Mouse (Mus musculus) embryonic fibroblast, embryonic 13.5 days (primary cell): ENCODE measurements around the gene Pear1.

ENCODE experiments used
- CTCF ChIP-seq: IDR thresholded peaks from 2 replicates; pipeline ENCODE4 v1.5.1; 2011; ENCODE audit warnings: mild to moderate bottlenecking, control low read depth, low read length, moderate library complexity, borderline replicate concordance; ENCODE audit not compliant: insufficient read depth
- POLR2A ChIP-seq: IDR thresholded peaks from 2 replicates; pipeline ENCODE4 v1.6.1; 2011; ENCODE audit warnings: low read depth, mild to moderate bottlenecking, control low read depth, low read length, moderate library complexity

DNA sequence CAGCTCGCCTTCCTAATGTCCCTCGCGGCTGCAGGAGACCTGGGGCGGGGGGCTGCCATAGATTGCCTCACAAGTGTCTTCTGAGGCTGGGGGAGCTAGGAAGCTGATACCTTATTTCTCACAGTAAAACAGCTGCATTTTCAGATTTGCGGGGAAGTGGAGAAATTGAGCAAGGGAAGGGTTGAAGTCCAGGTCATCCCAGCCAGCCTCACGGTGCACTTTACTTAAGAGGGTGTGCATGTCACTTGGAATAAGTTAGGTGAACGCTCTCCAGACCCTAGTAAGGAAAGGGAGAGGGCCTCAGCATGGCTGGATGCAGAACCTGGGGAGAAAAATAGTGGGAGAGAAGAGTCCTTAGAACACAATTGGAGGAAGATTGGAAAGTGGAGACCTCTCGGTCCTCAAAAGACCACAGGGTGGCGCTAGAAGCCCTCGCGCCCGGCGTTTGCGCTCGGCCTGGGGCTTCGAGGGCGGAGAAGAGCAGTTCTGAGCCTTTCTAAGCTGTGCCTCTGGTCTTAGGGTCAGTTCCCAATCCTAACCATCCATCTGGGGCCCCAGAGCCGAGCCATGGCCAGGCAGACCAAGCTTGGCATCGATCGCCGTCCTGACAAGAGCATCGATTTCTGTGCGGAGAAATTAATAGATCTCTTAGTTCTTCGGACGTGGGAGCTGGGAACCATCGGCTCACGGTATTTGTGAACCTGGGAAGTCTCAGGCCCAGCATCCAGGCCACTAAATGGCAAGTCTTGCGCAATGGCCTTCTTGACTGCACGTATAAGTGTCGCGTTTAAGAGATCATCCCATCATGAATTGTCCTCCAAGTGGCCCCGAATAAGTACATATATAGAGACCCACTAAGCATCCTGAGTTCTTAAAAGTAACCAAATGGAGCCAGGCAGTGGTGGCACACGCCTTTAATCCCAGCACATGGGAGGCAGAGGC is 28.5 kb downstream of the Pear1 start:
- TF ChIP-seq CTCF (peak; percentile 46; the same call in 1 of the 2 replicates), POLR2A (no peak)
